Mouse (Mus musculus): Measurements from ENCODE around the gene Krt8.

Krt8 gene

GRCm38 (mm10) chr15:102004189-102004588, at the start of gene Krt8:
Gene Krt8, minus strand, starts transcription at chr15:102004482.
- no peak for DNase-seq (ENCODE audit: low read depth)

DNA sequence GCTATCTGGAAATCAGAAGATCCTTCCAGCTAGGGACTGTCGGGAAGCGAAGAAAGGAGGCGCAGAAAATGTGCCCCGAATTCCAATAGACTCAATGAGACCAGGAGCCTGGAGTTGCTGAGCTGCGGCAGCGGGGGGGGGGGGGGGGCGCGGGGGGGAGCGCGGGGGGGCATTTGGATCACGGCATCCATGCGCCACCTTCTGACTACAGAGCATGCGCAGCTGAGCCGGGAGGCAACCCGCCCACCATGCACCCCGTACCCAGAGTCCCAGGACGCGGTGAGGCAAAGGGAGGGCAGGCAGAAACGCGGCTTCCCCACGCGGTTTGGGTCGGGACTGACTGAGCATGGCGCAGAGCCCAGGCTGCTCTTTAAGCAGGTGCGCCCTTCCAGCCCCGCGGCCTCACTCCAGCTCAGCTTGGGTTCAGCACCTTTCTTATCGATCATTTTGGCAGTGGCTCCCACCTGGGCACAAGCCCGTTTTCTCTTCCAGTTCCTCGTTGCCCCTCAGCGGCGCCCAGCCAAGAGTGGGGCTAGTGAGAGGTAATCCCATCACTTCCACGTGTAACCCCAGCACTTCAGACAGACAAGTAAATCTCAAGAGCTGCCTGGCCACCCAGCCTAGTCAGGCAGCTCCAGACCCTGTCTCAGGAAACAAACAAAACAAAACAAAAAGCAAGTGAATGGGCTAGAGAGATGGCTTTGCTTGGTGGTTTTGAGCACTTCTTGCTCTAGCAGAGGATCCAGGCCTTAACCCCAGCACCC, 47.8 kb upstream of the Krt8 start:
- no peak for DNase-seq (ENCODE audit: low read depth)

- DNase-seq (ENCODE audit: low read depth) = no peak
These were observed 45.6 kb upstream of the Krt8 start for GRCm38 (mm10) chr15:102049871-102050270.

DNA sequence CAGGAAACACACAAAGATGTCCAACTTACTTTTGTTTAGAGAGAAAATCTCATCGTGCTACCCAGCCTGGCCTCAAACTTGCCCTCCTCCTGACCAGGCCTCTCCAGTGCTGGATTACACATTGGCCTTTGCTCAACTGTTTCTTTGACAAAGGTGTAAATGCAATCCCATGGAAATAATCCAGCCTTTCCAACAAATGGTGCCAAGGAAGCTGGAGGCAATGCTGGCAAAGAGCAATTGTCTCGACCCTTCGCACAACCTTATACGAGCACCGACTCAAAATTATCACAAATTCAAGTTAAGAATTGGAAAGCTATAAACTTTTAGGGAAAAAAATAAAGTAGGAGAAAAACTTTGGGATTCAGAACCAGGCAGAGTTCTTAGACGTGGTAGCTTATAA, 43.7 kb upstream of the Krt8 start:
- DNase-seq (ENCODE audit: low read depth) = no peak

GRCm38 (mm10) chr15:102045691-102046090, 41.4 kb upstream of the Krt8 start:
- DNase-seq (ENCODE audit: low read depth) = no peak

DNA sequence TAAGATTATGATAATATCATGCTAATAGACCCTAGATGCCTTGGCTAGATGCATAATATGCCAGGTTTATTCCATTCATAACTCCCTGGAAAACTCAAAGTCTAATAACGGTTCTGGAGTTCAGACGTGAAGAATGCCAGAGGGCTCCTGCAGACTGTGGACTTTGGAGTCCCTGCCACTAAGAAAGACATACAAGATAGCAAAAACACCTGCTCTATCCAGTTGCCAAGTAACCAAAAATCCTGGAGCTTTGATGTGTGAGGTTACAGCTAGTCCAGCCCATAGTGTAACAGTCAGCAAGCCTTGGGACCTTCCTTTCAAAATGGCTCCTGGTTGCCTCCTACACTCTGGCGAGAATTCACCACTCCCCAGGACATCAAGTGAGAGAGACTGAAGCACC, 40.5 kb upstream of the Krt8 start:
- no peak for DNase-seq (ENCODE audit: low read depth)

GRCm38 (mm10) chr15:102041951-102042350, 37.7 kb upstream of the Krt8 start:
- no peak for DNase-seq (ENCODE audit: low read depth)

GRCm38 (mm10) chr15:102040277-102040676, 36.0 kb upstream of the Krt8 start:
- no peak for DNase-seq (ENCODE audit: low read depth)

DNA sequence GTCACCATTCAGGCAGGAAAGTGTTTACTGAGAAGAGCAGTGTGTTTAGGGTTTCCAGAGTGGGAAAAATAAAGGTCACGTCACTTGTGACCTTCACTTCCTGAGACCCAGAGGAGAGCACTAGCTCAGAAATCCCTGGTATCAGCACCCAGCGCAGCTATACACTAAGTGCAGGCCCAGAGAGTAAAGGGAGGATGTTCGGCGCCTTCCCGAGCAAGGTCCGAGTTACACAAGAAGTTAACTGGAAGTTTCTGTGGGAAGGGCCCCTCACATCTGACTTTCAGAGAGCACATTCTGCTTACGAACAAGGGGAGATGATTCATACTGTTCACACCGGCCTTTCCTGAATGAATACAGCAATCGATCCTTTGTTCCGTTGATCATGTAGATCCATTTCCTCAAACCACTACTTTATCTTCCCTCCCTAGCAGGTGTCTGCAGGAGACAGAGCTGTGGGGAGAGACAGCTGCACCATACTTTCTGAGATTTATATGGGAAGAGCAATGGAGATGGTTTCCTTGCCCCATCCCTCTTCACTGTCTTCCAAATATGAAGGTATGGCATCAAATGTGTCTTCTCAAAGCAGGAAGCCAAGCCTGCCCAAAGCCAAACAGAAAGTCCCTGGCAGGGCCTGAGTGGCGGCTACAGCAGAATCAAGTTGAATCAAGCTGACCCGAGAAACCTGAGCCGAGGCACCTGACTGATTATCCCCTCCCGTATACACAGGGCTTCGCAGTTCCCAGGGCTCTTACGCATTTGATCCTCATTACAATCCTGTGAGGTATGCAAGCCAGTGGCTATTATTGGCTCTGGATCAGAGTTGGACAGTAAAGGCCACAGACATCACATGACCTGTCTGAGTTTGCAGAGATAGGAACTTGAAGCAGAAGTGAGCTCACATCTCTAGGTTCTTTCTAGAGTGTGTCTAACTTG, 30.1 kb upstream of the Krt8 start:
- no peak for DNase-seq (ENCODE audit: low read depth)

- no peak for DNase-seq (ENCODE audit: low read depth)
These were observed 23.8 kb upstream of the Krt8 start, which contains the start of gene Krt18 for GRCm38 (mm10) chr15:102028040-102028439. Gene Krt18, plus strand, starts transcription at chr15:102028180.

- DNase-seq (ENCODE audit: low read depth) = no peak
These were observed 22.1 kb upstream of the Krt8 start for GRCm38 (mm10) chr15:102026430-102026829.

DNA sequence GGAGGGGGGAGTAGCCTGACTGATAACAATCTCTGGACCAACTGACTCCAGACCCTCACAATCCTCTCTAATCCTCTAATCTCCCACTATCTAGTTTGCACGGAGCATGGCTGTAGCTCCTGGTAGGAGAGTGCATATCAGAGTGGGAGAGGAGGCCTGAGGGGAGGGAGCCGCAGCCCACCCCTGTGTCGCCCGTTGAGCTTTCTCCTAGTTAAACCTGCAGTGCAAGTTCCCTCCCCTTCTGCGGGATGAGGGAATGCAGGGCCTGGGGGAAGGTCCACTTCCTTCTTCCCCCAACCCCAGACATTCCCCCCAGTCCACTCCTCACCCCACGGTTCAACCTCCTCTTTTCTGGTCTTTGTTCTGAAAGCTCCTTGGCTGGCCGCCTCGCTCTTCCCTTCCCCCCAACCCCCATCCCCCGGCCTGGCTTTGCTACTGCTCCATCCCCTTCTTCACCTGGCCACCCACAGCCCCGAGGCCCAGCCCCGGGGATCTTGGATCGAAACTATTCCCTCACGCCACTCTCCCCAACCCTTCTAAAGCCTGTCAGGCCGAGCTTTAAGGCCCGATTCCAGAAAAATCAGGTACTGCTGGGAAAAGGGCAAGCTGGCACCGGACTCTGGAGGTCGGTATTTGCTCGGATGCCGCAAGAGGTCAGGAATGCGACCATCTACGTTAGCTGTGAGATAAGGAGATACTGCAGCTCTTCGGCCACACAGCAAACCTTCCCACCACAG, 21.0 kb upstream of the Krt8 start:
- DNase-seq (ENCODE audit: low read depth) = no peak

- no peak for DNase-seq (ENCODE audit: low read depth)
These were observed 19.6 kb upstream of the Krt8 start for GRCm38 (mm10) chr15:102023888-102024287.

DNA sequence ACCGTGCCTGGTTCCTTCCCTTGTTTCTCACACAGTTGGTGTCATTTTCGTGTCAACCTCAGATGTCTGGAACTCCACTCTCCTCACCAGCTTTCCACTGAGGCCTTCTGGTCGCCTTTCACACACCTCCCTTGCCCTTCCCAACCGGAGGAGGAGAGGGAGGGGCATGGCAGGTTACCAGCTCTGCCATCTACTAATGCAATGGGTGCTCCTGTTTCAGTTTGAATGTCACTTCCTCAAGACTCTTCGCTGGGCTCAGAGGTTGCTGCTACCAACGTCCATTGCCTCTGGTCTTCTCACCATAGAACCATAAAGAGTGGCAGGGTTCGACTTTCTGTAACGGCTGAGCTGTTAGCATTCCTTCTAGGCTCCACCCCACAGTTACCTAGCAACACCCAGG, 18.2 kb upstream of the Krt8 start:
- DNase-seq (ENCODE audit: low read depth) = no peak

GRCm38 (mm10) chr15:102017918-102018463, 13.7 kb upstream of the Krt8 start:
- DNase-seq (ENCODE audit: low read depth) = no peak

GRCm38 (mm10) chr15:102016787-102017186, 12.5 kb upstream of the Krt8 start:
- no peak for DNase-seq (ENCODE audit: low read depth)

DNA sequence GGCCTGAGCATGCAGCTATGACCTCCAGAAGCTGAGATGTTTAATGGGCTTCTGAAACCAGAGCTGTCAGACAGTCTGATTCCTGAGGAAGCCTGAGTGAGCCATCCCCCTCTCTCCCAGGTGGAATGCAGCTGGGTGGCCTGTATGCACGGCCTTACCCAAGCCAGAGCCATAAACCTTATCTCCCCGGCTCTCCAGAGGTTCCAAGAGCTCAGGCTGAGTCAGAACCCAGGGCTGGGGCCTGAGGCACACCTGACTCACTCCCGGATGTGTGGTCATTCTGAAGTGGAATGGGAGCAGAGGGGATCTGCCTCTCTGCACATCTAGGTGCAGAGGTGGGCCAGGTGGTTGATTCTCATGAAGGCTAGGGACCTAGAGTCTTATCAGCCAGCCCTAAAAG, 11.8 kb upstream of the Krt8 start:
- DNase-seq (ENCODE audit: low read depth) = no peak

DNA sequence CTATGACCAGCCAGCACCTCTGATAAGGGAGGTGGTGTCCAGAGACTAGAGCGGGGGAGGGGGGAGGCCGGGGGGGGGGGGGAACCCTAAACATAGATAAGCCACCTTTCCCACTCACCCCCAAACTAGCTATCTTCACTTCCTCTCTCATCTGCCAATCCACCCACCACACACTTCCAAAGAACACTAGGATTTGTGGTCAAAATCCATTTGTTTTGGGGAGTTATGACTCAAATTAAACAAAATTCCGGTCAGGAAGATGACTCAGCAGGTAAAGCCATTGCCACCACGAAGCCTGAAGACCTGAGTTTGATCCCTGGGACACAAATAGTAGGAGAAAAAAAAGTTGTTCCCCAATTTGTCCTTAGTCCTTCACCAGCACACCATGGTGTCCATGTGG, 10.6 kb upstream of the Krt8 start:
- no peak for DNase-seq (ENCODE audit: low read depth)

DNA sequence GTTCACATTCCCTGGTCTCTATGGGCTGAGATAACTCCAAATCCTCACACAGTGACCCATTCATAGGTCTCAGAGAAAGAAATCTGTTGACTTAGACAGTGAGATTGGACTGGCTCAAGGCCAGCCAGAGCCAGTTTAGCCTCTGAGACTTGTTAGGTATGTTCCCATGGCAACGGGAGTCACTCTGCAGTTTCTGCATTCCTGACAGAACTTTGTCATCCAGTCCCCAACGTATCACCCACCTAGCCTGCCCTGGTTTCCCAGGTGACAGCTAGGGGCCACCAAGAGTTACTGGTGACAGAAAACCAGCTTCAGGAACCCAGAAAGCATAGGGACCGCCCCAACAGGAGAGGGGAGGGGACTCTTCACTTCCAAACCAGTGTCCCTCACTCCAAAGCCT, 9.4 kb upstream of the Krt8 start:
- DNase-seq (ENCODE audit: low read depth) = no peak

DNA sequence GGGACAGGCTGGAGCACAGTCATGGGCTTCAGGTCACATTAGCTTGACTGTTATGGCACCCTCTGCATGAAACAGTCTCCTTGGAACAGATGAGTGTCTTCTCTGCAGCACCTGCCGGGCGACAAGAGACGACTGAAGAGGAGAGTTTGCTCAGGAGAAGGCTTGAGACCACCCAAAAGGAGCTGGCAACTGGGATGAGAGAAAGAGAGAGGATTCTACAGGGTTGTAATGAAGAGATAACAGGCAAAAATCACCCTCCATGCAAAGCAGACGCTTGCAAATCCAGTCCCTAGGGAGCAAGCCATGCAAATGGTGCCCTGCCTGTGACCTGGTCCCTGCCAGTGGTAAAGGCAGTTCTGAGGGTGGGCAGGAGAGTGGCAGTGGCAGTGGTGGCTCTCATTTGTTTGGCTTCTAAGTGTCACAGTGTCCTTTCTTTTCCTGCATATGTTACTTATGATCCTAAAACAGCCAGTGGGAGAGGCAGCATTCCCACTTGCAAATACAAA, 8.0 kb upstream of the Krt8 start:
- DNase-seq (ENCODE audit: low read depth) = no peak

GRCm38 (mm10) chr15:102010569-102011245, 6.4 kb upstream of the Krt8 start:
- no peak for DNase-seq (ENCODE audit: low read depth)
